Mouse (Mus musculus): Measurements from ENCODE around the gene Clmn. TPM values are rescaled to one million over a fixed set of nuclear protein-coding genes. Genes with fewer than 3 reads are reported as not detected.

The Clmn gene
- total and polyA plus RNA-seq, 2 experiments from 2014 or later = 2.2 to 2.4 TPM

- Histone ChIP-seq H3K4me2 (ENCODE audit: low read depth, low read length, poor library complexity, severe bottlenecking) (no peak overlapping the region), H3K27ac (ENCODE audit: low read depth, low read length) (no peak overlapping the region), H3K9ac (replicated peaks; ENCODE audit: low read length, poor library complexity, severe bottlenecking) (no peak overlapping the region), H3K4me1 (ENCODE audit: insufficient read depth, low read length) (no peaks in the 10 kb centered on the region), H3K36me3 (ENCODE audit: insufficient read depth, low read length) (no peaks in the 10 kb centered on the region), H3K4me3 (ENCODE audit: low read depth, low read length) (no peak overlapping the region), H3K27me3 (ENCODE audit: insufficient read depth, low read length) (no peaks in the 10 kb centered on the region), H3K9me3 (ENCODE audit: low read length) (no peaks in the 10 kb centered on the region)
- TF ChIP-seq CTCF (IDR thresholded peaks at IDR 0.05) = no peak
- WGBS = 89% methylated on average over 17 of the region's 17 CpGs
- no peak for DNase-seq (ENCODE audit: low spot score)
- no peak for ATAC-seq (ENCODE audit: low FRiP score)
These were observed 56.3 kb downstream of the Clmn start for GRCm38 (mm10) chr12:104808421-104809067.

GRCm38 (mm10) chr12:104806680-104807375 lies 58.0 kb downstream of the Clmn start:
- TF ChIP-seq CTCF (IDR thresholded peaks at IDR 0.05) = no peak
- H3K4me2 ChIP-seq (ENCODE audit: low read depth, low read length, poor library complexity, severe bottlenecking) = no peak overlapping the region
- H3K27me3 ChIP-seq (ENCODE audit: insufficient read depth, low read length) = no peaks in the 10 kb centered on the region
- H3K9ac ChIP-seq (replicated peaks; ENCODE audit: low read length, poor library complexity, severe bottlenecking) = no peak overlapping the region
- H3K9me3 ChIP-seq (ENCODE audit: low read length) = no peaks in the 10 kb centered on the region
- WGBS = 66% methylated on average over 4 of the region's 4 CpGs
- ATAC-seq (ENCODE audit: low FRiP score) (no peak), DNase-seq (ENCODE audit: low spot score) (peak; percentile 52)
- no peaks in the 10 kb centered on the region for H3K4me1 ChIP-seq (ENCODE audit: insufficient read depth, low read length)
- no peak overlapping the region for H3K27ac ChIP-seq (ENCODE audit: low read depth, low read length)
- no peaks in the 10 kb centered on the region for H3K36me3 ChIP-seq (ENCODE audit: insufficient read depth, low read length)
- no peak overlapping the region for H3K4me3 ChIP-seq (ENCODE audit: low read depth, low read length)

GRCm38 (mm10) chr12:104801494-104802260 lies 63.2 kb downstream of the Clmn start:
- ATAC-seq (ENCODE audit: low FRiP score) (no peak), DNase-seq (ENCODE audit: low spot score) (no peak)

GRCm38 (mm10) chr12:104799365-104799764 lies 65.5 kb downstream of the Clmn start:
- Histone ChIP-seq H3K9me3 (ENCODE audit: low read length) (peaks cover 10% of the 10 kb centered on the region; the same call in 1 of the 2 replicates), H3K9ac (replicated peaks; ENCODE audit: low read length, poor library complexity, severe bottlenecking) (no peak overlapping the region), H3K27me3 (ENCODE audit: insufficient read depth, low read length) (no peaks in the 10 kb centered on the region), H3K36me3 (ENCODE audit: insufficient read depth, low read length) (no peaks in the 10 kb centered on the region), H3K4me3 (ENCODE audit: low read depth, low read length) (no peak overlapping the region), H3K4me2 (ENCODE audit: low read depth, low read length, poor library complexity, severe bottlenecking) (no peak overlapping the region), H3K27ac (ENCODE audit: low read depth, low read length) (no peak overlapping the region), H3K4me1 (ENCODE audit: insufficient read depth, low read length) (no peaks in the 10 kb centered on the region)
- 91% methylated on average over 3 of the region's 3 CpGs for WGBS
- TF ChIP-seq CTCF (IDR thresholded peaks at IDR 0.05) = peak; percentile 22; the same call in 1 of the 2 replicates
- ATAC-seq (ENCODE audit: low FRiP score) = no peak
- no peak for DNase-seq (ENCODE audit: low spot score)

More at GRCm38 (mm10) chr12:104801494-104802260, 63.2 kb downstream of the Clmn start:
- WGBS = 45% methylated on average over 9 of the region's 9 CpGs
- no peak for TF ChIP-seq CTCF (IDR thresholded peaks at IDR 0.05)
- Histone ChIP-seq H3K4me1 (ENCODE audit: insufficient read depth, low read length) (no peaks in the 10 kb centered on the region), H3K4me2 (ENCODE audit: low read depth, low read length, poor library complexity, severe bottlenecking) (no peak overlapping the region), H3K27ac (ENCODE audit: low read depth, low read length) (no peak overlapping the region), H3K27me3 (ENCODE audit: insufficient read depth, low read length) (no peaks in the 10 kb centered on the region), H3K4me3 (ENCODE audit: low read depth, low read length) (no peak overlapping the region), H3K9me3 (ENCODE audit: low read length) (peaks cover 10% of the 10 kb centered on the region; the same call in 1 of the 2 replicates), H3K36me3 (ENCODE audit: insufficient read depth, low read length) (no peaks in the 10 kb centered on the region), H3K9ac (replicated peaks; ENCODE audit: low read length, poor library complexity, severe bottlenecking) (no peak overlapping the region)

- ATAC-seq (ENCODE audit: low FRiP score) (no peak), DNase-seq (ENCODE audit: low spot score) (no peak)
- Histone ChIP-seq H3K27ac (ENCODE audit: low read depth, low read length) (no peak overlapping the region), H3K36me3 (ENCODE audit: insufficient read depth, low read length) (no peaks in the 10 kb centered on the region), H3K4me3 (ENCODE audit: low read depth, low read length) (no peak overlapping the region), H3K27me3 (ENCODE audit: insufficient read depth, low read length) (no peaks in the 10 kb centered on the region), H3K9me3 (ENCODE audit: low read length) (peaks cover 10% of the 10 kb centered on the region; the same call in 1 of the 2 replicates), H3K4me1 (ENCODE audit: insufficient read depth, low read length) (no peaks in the 10 kb centered on the region), H3K9ac (replicated peaks; ENCODE audit: low read length, poor library complexity, severe bottlenecking) (no peak overlapping the region), H3K4me2 (ENCODE audit: low read depth, low read length, poor library complexity, severe bottlenecking) (no peak overlapping the region)
- TF ChIP-seq CTCF (IDR thresholded peaks at IDR 0.05) = no peak
- 92% methylated on average over 6 of the region's 6 CpGs for WGBS
These were observed 67.0 kb downstream of the Clmn start for GRCm38 (mm10) chr12:104797905-104798304.
